Mouse (Mus musculus): ENCODE results near the gene Hist1h4h. TPM values are rescaled to one million over a fixed set of nuclear protein-coding genes. Genes with fewer than 3 reads are reported as not detected.

Hist1h4h gene
- polyA plus RNA-seq, 1 experiment from 2014 or later, result 10.9 TPM

Other genes with a start within 250 kb of the Hist1h4h start
- 17.3 and 18.4 TPM in 2 replicates for gene Zfp322a, start 161.8 kb upstream of the Hist1h4h start, polyA plus RNA-seq (2015; fragmentation: Nextera tagmentation; extraction: Ambion mirVana)
- gene Abt1, start 107.2 kb upstream of the Hist1h4h start, polyA plus RNA-seq (2015; fragmentation: Nextera tagmentation; extraction: Ambion mirVana), result 6.4 and 6.9 TPM in 2 replicates
- gene Btn1a1, start 65.1 kb upstream of the Hist1h4h start, polyA plus RNA-seq (2015; fragmentation: Nextera tagmentation; extraction: Ambion mirVana), result 2.5 and 3.0 TPM in 2 replicates
- not detected in 2 replicates for gene Btn2a2, start 42.2 kb upstream of the Hist1h4h start, polyA plus RNA-seq (2015; fragmentation: Nextera tagmentation; extraction: Ambion mirVana)
- gene Hist1h2af, start 2.9 kb downstream of the Hist1h4h start, polyA plus RNA-seq (2015; fragmentation: Nextera tagmentation; extraction: Ambion mirVana), result 40.9 and 45.6 TPM in 2 replicates
- gene Hist1h3g, start 4.4 kb downstream of the Hist1h4h start, polyA plus RNA-seq (2015; fragmentation: Nextera tagmentation; extraction: Ambion mirVana), result 18.3 and 26.4 TPM in 2 replicates
- 2.3 and 2.8 TPM in 2 replicates for gene Hist1h2bh, start 12.3 kb downstream of the Hist1h4h start, polyA plus RNA-seq (2015; fragmentation: Nextera tagmentation; extraction: Ambion mirVana)
- 5.0 and 8.1 TPM in 2 replicates for gene Hist1h3f, start 13.0 kb downstream of the Hist1h4h start, polyA plus RNA-seq (2015; fragmentation: Nextera tagmentation; extraction: Ambion mirVana)
- gene Hist1h4f, start 20.6 kb downstream of the Hist1h4h start, polyA plus RNA-seq (2015; fragmentation: Nextera tagmentation; extraction: Ambion mirVana), result 7.3 and 7.9 TPM in 2 replicates
- 0.91 and 1.1 TPM in 2 replicates for gene Hist1h1d, start 22.2 kb downstream of the Hist1h4h start, polyA plus RNA-seq (2015; fragmentation: Nextera tagmentation; extraction: Ambion mirVana)
- 15.3 and 18.5 TPM in 2 replicates for gene Hist1h3e, start 31.3 kb downstream of the Hist1h4h start, polyA plus RNA-seq (2015; fragmentation: Nextera tagmentation; extraction: Ambion mirVana)
- gene Hist1h2ae, start 40.2 kb downstream of the Hist1h4h start, polyA plus RNA-seq (2015; fragmentation: Nextera tagmentation; extraction: Ambion mirVana), result 134 and 158 TPM in 2 replicates
- gene Hist1h2bg, start 40.3 kb downstream of the Hist1h4h start, polyA plus RNA-seq (2015; fragmentation: Nextera tagmentation; extraction: Ambion mirVana), result 22.9 and 29.0 TPM in 2 replicates
- 18.8 and 26.9 TPM in 2 replicates for gene Hist1h2bf, start 43.1 kb downstream of the Hist1h4h start, polyA plus RNA-seq (2015; fragmentation: Nextera tagmentation; extraction: Ambion mirVana)
- gene Hist1h2ad, start 43.3 kb downstream of the Hist1h4h start, polyA plus RNA-seq (2015; fragmentation: Nextera tagmentation; extraction: Ambion mirVana), result 4.1 and 8.1 TPM in 2 replicates
- gene Hist1h3d, start 44.7 kb downstream of the Hist1h4h start, polyA plus RNA-seq (2015; fragmentation: Nextera tagmentation; extraction: Ambion mirVana), result 19.3 and 30.4 TPM in 2 replicates
- gene Hist1h4d, start 50.5 kb downstream of the Hist1h4h start, polyA plus RNA-seq (2015; fragmentation: Nextera tagmentation; extraction: Ambion mirVana), result 202 and 234 TPM in 2 replicates
- gene Hist1h2be, start 90.1 kb downstream of the Hist1h4h start, polyA plus RNA-seq (2015; fragmentation: Nextera tagmentation; extraction: Ambion mirVana), result 2.5 and 3.2 TPM in 2 replicates
- gene Hist1h1e, start 91.5 kb downstream of the Hist1h4h start, polyA plus RNA-seq (2015; fragmentation: Nextera tagmentation; extraction: Ambion mirVana), result 31.4 and 33.9 TPM in 2 replicates
- gene Hist1h2ac, start 152.9 kb downstream of the Hist1h4h start, polyA plus RNA-seq (2015; fragmentation: Nextera tagmentation; extraction: Ambion mirVana), result 1.9 and 3.1 TPM in 2 replicates
- gene Hist1h2bc, start 153.1 kb downstream of the Hist1h4h start, polyA plus RNA-seq (2015; fragmentation: Nextera tagmentation; extraction: Ambion mirVana), result 77.4 and 85.8 TPM in 2 replicates
- gene Hist1h1t, start 164.8 kb downstream of the Hist1h4h start, polyA plus RNA-seq (2015; fragmentation: Nextera tagmentation; extraction: Ambion mirVana), result not detected in 2 replicates
- 18.8 TPM in 2 replicates for gene Hist1h4c, start 167.4 kb downstream of the Hist1h4h start, polyA plus RNA-seq (2015; fragmentation: Nextera tagmentation; extraction: Ambion mirVana)
- gene Hfe, start 179.8 kb downstream of the Hist1h4h start, polyA plus RNA-seq (2015; fragmentation: Nextera tagmentation; extraction: Ambion mirVana), result 10.7 and 14.6 TPM in 2 replicates
- 62.5 and 68.9 TPM in 2 replicates for gene Hist1h1c, start 207.8 kb downstream of the Hist1h4h start, polyA plus RNA-seq (2015; fragmentation: Nextera tagmentation; extraction: Ambion mirVana)
- gene Hist1h3c, start 214.6 kb downstream of the Hist1h4h start, polyA plus RNA-seq (2015; fragmentation: Nextera tagmentation; extraction: Ambion mirVana), result 10.7 and 11.0 TPM in 2 replicates
- 7.7 and 9.4 TPM in 2 replicates for gene Hist1h2bb, start 215.7 kb downstream of the Hist1h4h start, polyA plus RNA-seq (2015; fragmentation: Nextera tagmentation; extraction: Ambion mirVana)
- 104 and 128 TPM in 2 replicates for gene Hist1h2ab, start 220.1 kb downstream of the Hist1h4h start, polyA plus RNA-seq (2015; fragmentation: Nextera tagmentation; extraction: Ambion mirVana)
- 51.9 and 64.5 TPM in 2 replicates for gene Hist1h3b, start 221.2 kb downstream of the Hist1h4h start, polyA plus RNA-seq (2015; fragmentation: Nextera tagmentation; extraction: Ambion mirVana)
- gene Hist1h4b, start 226.0 kb downstream of the Hist1h4h start, polyA plus RNA-seq (2015; fragmentation: Nextera tagmentation; extraction: Ambion mirVana), result 8.3 and 9.5 TPM in 2 replicates
- gene Hist1h4a, start 230.2 kb downstream of the Hist1h4h start, polyA plus RNA-seq (2015; fragmentation: Nextera tagmentation; extraction: Ambion mirVana), result 1.3 and 1.4 TPM in 2 replicates
- 26.7 and 31.7 TPM in 2 replicates for gene Hist1h3a, start 231.3 kb downstream of the Hist1h4h start, polyA plus RNA-seq (2015; fragmentation: Nextera tagmentation; extraction: Ambion mirVana)
- 15.4 and 20.8 TPM in 2 replicates for gene Hist1h1a, start 232.6 kb downstream of the Hist1h4h start, polyA plus RNA-seq (2015; fragmentation: Nextera tagmentation; extraction: Ambion mirVana)
- gene Trim38, start 238.9 kb downstream of the Hist1h4h start, polyA plus RNA-seq (2015; fragmentation: Nextera tagmentation; extraction: Ambion mirVana), result not detected in 2 replicates